23 mouse cellular contexts compared by ENCODE assay signal in genomic region chr14:30329109-30329508, GRCm38 (mm10).
DNase-seq lines count a peak whose midpoint lies in the region; ATAC-seq and TF ChIP-seq lines count a peak whose summit lies in the region.
"Had no signal": no experiment of that assay in that cellular context is flagged by ENCODE, and none has a peak within 500 bp of the region (broad histone marks: within the 10 kb centered on the region; RNA-seq: fewer than 3 reads in every experiment).

No protein-coding gene starts in this region.

- H3K4me1 ChIP-seq in embryonic facial prominence, embryonic 14.5 days (ENCODE audit: control insufficient read depth, insufficient read depth, low read length) = peaks cover 10% of the 10 kb centered on the region
- peaks cover 38% of the 10 kb centered on the region for H3K4me1 ChIP-seq in embryonic facial prominence, embryonic 10.5 days
- no peaks in the 10 kb centered on the region for H3K4me1 ChIP-seq in liver, embryonic 12.5 days
- H3K4me1 ChIP-seq in liver, postnatal 0 days (ENCODE audit: insufficient read depth) = no peaks in the 10 kb centered on the region
- no peaks in the 10 kb centered on the region for H3K4me1 ChIP-seq in liver, embryonic 15.5 days (replicated peaks)
- peaks cover 2% of the 10 kb centered on the region for H3K4me1 ChIP-seq in heart, adult 2 months (ENCODE audit: control insufficient read depth, insufficient read depth, low read length)

- intact Hi-C loops in heart, adult 2 months (cut with DNase I) = no loop called here

- no peak for TF ChIP-seq POLR2A in heart, adult 2 months (IDR thresholded peaks at IDR 0.05; ENCODE audit: insufficient read depth, low read depth, low read length)

- no peaks in the 10 kb centered on the region for H3K27me3 ChIP-seq in embryonic facial prominence, embryonic 14.5 days (replicated peaks; ENCODE audit: control insufficient read depth, insufficient read depth, low read length)
- H3K27me3 ChIP-seq in embryonic facial prominence, embryonic 10.5 days (replicated peaks; ENCODE audit: low read depth, poor library complexity, severe bottlenecking) = no peaks in the 10 kb centered on the region
- H3K27me3 ChIP-seq in liver, embryonic 12.5 days (replicated peaks) = no peaks in the 10 kb centered on the region
- H3K27me3 ChIP-seq in liver, postnatal 0 days (ENCODE audit: insufficient read depth, low read length) = no peaks in the 10 kb centered on the region
- H3K27me3 ChIP-seq in liver, embryonic 15.5 days = no peaks in the 10 kb centered on the region
- H3K27me3 ChIP-seq in heart, adult 2 months (ENCODE audit: control insufficient read depth, insufficient read depth, low read length) = no peaks in the 10 kb centered on the region
- H3K27me3 ChIP-seq: embryonic facial prominence, embryonic 15.5 days; heart, embryonic 13.5 days had no signal

- TF ChIP-seq CTCF in liver, postnatal 0 days (IDR thresholded peaks at IDR 0.05; ENCODE audit: low read depth) = no peak
- TF ChIP-seq CTCF in heart, adult 2 months (IDR thresholded peaks at IDR 0.05) = no peak

- DNase-seq in embryonic facial prominence, embryonic 14.5 days (ENCODE audit: low spot score) = peak; percentile 41
- DNase-seq in embryonic facial prominence, embryonic 10.5 days (ENCODE audit: low spot score) = no peak
- DNase-seq in liver, postnatal 0 days = no peak
- DNase-seq in heart, adult 2 months = no peak
- DNase-seq in cerebellum, adult 9-11 months = no peak
- DNase-seq: adrenal gland, adult 8-10 months; adrenal gland, postnatal 36 days; B cell, adult 2 months; cerebellum, adult 11-12 months; cerebellum, adult 9-10 months; cerebellum, postnatal 36 days; gastrocnemius, adult 2 months; gastrocnemius, postnatal 25 days; heart, postnatal 36 days had no signal

- no peaks in the 10 kb centered on the region for H3K36me3 ChIP-seq in embryonic facial prominence, embryonic 14.5 days (ENCODE audit: control insufficient read depth, insufficient read depth, low read length)
- H3K36me3 ChIP-seq in embryonic facial prominence, embryonic 10.5 days (replicated peaks) = no peaks in the 10 kb centered on the region
- no peaks in the 10 kb centered on the region for H3K36me3 ChIP-seq in liver, embryonic 12.5 days
- H3K36me3 ChIP-seq in liver, postnatal 0 days (replicated peaks; ENCODE audit: insufficient read depth, low read length) = no peaks in the 10 kb centered on the region
- H3K36me3 ChIP-seq in liver, embryonic 15.5 days (replicated peaks) = no peaks in the 10 kb centered on the region
- no peaks in the 10 kb centered on the region for H3K36me3 ChIP-seq in heart, adult 2 months (ENCODE audit: control insufficient read depth, insufficient read depth, low read length)
- H3K36me3 ChIP-seq: embryonic facial prominence, embryonic 15.5 days; G1E; heart, embryonic 13.5 days had no signal

- H3K79me2 ChIP-seq in heart, adult 2 months (replicated peaks; ENCODE audit: control insufficient read depth, insufficient read depth, low read length) = no peaks in the 10 kb centered on the region

- ATAC-seq in embryonic facial prominence, embryonic 14.5 days (ENCODE audit: low read depth) = no peak
- ATAC-seq in liver, embryonic 12.5 days = peak; percentile 74
- ATAC-seq in liver, postnatal 0 days = no peak
- ATAC-seq in liver, embryonic 15.5 days (ENCODE audit: insufficient read depth) = peak; percentile 44; the same call in 1 of the 2 replicates
- ATAC-seq: CD4-positive, CD25-positive, alpha-beta regulatory T cell, adult 4 months; forebrain, embryonic 14.5 days; hindbrain, embryonic 16.5 days; inflammation-experienced regulatory T-cells, adult 6 months had no signal

- H3K4me2 ChIP-seq in embryonic facial prominence, embryonic 14.5 days (ENCODE audit: low read depth, low read length) = no peak overlapping the region
- no peak overlapping the region for H3K4me2 ChIP-seq in liver, embryonic 12.5 days
- H3K4me2 ChIP-seq in liver, postnatal 0 days (ENCODE audit: low read depth, low read length) = no peak overlapping the region
- H3K4me2 ChIP-seq in liver, embryonic 15.5 days = no peak overlapping the region
- H3K4me2 ChIP-seq: embryonic facial prominence, embryonic 15.5 days; heart, embryonic 13.5 days had no signal

- H3K4me3 ChIP-seq in embryonic facial prominence, embryonic 14.5 days (ENCODE audit: low read depth, low read length) = no peak overlapping the region
- H3K4me3 ChIP-seq in embryonic facial prominence, embryonic 10.5 days = no peak overlapping the region
- H3K4me3 ChIP-seq in liver, embryonic 12.5 days = no peak overlapping the region
- no peak overlapping the region for H3K4me3 ChIP-seq in liver, postnatal 0 days (ENCODE audit: low read depth, low read length)
- H3K4me3 ChIP-seq in liver, embryonic 15.5 days (replicated peaks) = no peak overlapping the region
- no peak overlapping the region for H3K4me3 ChIP-seq in heart, adult 2 months
- H3K4me3 ChIP-seq: embryonic facial prominence, embryonic 15.5 days; gastrocnemius, adult 2 months; heart, embryonic 13.5 days had no signal

- H3K27ac ChIP-seq in embryonic facial prominence, embryonic 14.5 days (replicated peaks; ENCODE audit: low read depth, low read length) = no peak overlapping the region
- no peak overlapping the region for H3K27ac ChIP-seq in embryonic facial prominence, embryonic 10.5 days (replicated peaks)
- H3K27ac ChIP-seq in liver, embryonic 12.5 days = no peak overlapping the region
- H3K27ac ChIP-seq in liver, postnatal 0 days (ENCODE audit: low read depth) = no peak overlapping the region
- no peak overlapping the region for H3K27ac ChIP-seq in liver, embryonic 15.5 days (replicated peaks)
- no peak overlapping the region for H3K27ac ChIP-seq in heart, adult 2 months
- H3K27ac ChIP-seq: embryonic facial prominence, embryonic 15.5 days; gastrocnemius, adult 2 months; heart, embryonic 13.5 days had no signal

- H3K9ac ChIP-seq in embryonic facial prominence, embryonic 14.5 days (ENCODE audit: low read depth, low read length) = no peak overlapping the region
- no peak overlapping the region for H3K9ac ChIP-seq in liver, embryonic 12.5 days
- H3K9ac ChIP-seq in liver, postnatal 0 days (replicated peaks) = no peak overlapping the region
- no peak overlapping the region for H3K9ac ChIP-seq in liver, embryonic 15.5 days
- no peak overlapping the region for H3K9ac ChIP-seq in heart, adult 2 months (ENCODE audit: low read depth, low read length)
- H3K9ac ChIP-seq: embryonic facial prominence, embryonic 15.5 days; heart, embryonic 13.5 days had no signal

- H3K9me3 ChIP-seq in embryonic facial prominence, embryonic 14.5 days (ENCODE audit: control insufficient read depth, low read length) = no peaks in the 10 kb centered on the region
- no peaks in the 10 kb centered on the region for H3K9me3 ChIP-seq in embryonic facial prominence, embryonic 10.5 days
- H3K9me3 ChIP-seq in liver, embryonic 12.5 days (replicated peaks) = no peaks in the 10 kb centered on the region
- H3K9me3 ChIP-seq in liver, postnatal 0 days (ENCODE audit: low read length) = no peaks in the 10 kb centered on the region
- H3K9me3 ChIP-seq in liver, embryonic 15.5 days (replicated peaks) = no peaks in the 10 kb centered on the region
- H3K9me3 ChIP-seq: embryonic facial prominence, embryonic 15.5 days; G1E; heart, embryonic 13.5 days had no signal

- TF ChIP-seq EP300 in liver, postnatal 0 days (IDR thresholded peaks at IDR 0.05; ENCODE audit: low read depth) = no peak
- no peak for TF ChIP-seq EP300 in heart, adult 2 months (IDR thresholded peaks at IDR 0.05; ENCODE audit: insufficient read depth, low read depth, low read length)

- 74% methylated on average over 11 of the region's 11 CpGs for whole genome bisulfite sequencing in embryonic facial prominence, embryonic 14.5 days
- WGBS in embryonic facial prominence, embryonic 10.5 days = 86% methylated on average over 11 of the region's 11 CpGs
- WGBS in liver, embryonic 12.5 days (ENCODE audit: insufficient replicate concordance) = 53% methylated on average over 11 of the region's 11 CpGs
- 69% methylated on average over 11 of the region's 11 CpGs for WGBS in liver, postnatal 0 days (ENCODE audit: insufficient replicate concordance)
- 50% methylated on average over 11 of the region's 11 CpGs for WGBS in liver, embryonic 15.5 days (ENCODE audit: insufficient replicate concordance)
- 63% methylated on average over 11 of the region's 11 CpGs for WGBS in heart, adult 2 months

Comparison
In these comparisons a context has a peak if more than half of its experiments do, and no peak if none do; other contexts are left out.
1. ATAC-seq: peak in liver, embryonic 12.5 days (single experiment) and liver, embryonic 15.5 days (single experiment); none in embryonic facial prominence, embryonic 14.5 days (single experiment) and liver, postnatal 0 days (single experiment).